Mouse (Mus musculus) layer of hippocampus, adult 11-12 months (tissue): ENCODE measurements at regions not wholly inside any gene's neighbourhood (a gene's known extent, or its start where the extent isn't known, plus 50 kb on each side); places are given as distances from the start of the nearest gene placed in this dataset.

ENCODE experiments used
- DNase-seq: peaks from one replicate; pipeline ENCODE4 v3.0.0; 2022; ENCODE audit warnings: low spot score

DNA sequence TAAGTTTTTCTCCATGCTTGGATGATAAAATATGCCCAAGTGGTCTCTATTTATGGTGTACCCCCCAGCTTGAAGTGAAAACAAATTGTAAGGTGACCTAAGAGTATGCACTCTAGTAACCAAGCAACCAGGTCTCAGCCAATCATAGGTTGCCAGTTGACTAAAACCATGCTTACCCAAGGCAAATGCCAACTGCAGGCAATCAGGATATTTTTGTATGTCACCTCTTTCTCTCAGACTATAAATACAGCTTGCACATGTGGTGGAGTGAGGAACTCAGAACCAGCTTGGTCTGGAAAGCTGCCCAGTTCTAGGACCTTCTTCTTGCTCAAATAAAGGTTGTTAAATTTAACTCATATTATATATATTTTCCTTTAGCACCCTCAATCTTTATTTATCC is 476.0 kb upstream of the Gm26657 start:
- no peak for DNase-seq

DNA sequence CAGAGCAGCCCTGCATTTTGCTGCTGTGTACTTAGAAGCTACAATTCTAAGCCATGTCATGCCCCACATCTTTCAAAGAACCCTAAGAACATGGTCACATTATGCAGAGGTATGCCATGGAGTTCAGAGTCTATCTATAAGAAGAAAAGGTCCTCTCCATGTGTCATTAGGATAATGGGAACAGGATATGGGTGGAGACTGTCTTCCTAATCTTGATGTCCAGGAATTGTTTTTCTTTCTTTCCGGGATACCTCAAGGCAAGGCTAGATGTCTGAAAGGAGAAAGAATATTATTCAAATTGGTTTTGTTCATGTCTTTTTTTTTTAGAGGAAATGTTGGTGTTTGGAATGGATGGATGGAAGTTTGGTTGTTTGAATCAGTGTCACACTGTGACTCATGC is 477.3 kb upstream of the Gm26657 start:
- DNase-seq = no peak

DNA sequence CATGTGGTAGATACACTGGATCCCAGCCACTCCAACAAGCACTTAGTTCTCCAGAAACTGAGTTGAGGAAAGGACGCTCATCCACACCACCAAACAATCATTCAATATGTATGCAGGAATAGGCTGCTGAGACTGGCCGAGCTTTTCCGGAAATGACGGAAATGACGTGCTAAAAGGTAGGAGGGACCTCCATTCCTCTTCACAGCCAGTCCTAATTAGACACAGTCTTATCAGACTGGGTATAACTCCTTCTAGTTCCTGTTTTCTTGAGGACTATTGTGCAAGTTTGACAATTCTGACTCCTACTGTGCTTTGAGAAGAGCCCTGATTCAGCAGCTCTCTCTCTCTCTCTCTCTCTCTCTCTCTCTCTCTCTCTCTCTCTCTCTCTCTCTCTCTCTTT is 477.9 kb upstream of the Gm26657 start:
- no peak for DNase-seq

DNA sequence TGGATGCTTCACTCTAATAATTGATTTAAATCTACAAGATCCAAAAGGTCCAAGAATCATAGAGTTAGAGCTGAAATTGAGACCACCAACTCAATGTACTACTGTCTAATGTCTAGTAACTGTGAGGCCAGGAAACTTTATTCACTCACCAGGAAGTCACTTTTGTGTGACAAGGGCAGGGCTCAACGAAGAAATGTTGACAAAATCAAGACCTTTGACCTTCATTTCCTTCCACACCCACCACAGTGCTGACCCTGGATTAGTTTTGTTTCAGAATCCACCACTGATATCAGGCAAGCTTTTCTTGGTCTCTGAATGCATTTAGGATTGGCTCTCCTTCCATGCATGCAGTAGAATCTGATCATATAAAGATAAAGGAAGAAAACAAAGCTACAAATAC is 487.5 kb upstream of the Gm26657 start:
- no peak for DNase-seq

DNA sequence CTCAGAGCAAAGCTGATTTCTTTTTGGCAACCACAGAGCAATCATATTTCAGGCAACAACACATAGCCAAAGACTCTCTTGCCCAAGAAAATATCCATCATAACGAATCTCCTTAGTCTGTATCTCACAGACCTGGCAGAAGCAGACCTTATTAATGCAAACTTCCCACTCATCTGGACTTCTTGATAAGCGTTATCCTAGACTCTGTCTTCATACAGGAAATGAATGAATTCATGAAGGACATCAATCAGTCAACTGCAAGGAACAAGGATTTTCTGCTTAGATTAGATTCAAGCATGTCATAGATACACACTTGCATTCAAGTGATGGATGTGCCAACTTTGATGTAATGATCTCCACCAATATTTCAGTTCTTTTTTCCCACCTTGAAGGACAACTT is 488.1 kb upstream of the Gm26657 start:
- no peak for DNase-seq

DNA sequence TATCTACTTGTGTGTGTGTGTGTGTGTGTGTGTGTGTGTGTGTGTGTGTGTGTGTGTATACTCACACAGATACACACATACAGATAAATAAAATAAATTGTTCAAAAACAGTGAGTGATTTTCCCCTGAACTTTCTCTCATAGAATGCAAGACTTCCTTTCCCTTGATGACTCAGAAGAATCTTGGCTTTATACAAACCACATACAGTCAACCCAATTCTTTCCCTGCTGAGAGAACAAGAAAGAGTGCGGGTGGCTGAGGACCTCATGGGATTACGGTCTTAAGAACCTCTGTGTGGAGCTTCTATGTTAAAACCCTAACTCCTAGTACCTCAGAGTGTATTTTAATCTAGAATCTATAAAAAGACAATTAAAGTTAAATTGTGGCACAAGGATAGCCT is 489.3 kb upstream of the Gm26657 start:
- no peak for DNase-seq

DNA sequence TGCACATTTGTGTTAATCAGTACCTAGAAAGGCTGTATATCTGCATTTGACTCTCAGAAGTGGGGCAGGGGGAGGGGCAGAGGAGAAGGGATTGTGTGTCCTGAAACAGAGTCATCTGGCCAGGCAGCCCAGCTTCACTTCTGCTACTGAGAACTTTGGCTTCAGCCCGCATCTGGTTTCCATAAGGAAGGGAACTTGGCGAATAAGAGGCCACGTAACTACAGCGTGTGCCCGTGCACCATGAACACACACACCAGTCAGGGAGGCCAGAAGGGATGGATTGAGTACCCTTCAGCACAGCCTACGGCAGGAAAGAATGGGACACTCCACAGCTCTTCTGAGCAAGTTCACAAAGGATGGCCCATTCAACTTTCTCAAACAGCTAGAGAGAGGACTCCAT is 496.0 kb upstream of the Gm26657 start:
- DNase-seq = no peak

DNA sequence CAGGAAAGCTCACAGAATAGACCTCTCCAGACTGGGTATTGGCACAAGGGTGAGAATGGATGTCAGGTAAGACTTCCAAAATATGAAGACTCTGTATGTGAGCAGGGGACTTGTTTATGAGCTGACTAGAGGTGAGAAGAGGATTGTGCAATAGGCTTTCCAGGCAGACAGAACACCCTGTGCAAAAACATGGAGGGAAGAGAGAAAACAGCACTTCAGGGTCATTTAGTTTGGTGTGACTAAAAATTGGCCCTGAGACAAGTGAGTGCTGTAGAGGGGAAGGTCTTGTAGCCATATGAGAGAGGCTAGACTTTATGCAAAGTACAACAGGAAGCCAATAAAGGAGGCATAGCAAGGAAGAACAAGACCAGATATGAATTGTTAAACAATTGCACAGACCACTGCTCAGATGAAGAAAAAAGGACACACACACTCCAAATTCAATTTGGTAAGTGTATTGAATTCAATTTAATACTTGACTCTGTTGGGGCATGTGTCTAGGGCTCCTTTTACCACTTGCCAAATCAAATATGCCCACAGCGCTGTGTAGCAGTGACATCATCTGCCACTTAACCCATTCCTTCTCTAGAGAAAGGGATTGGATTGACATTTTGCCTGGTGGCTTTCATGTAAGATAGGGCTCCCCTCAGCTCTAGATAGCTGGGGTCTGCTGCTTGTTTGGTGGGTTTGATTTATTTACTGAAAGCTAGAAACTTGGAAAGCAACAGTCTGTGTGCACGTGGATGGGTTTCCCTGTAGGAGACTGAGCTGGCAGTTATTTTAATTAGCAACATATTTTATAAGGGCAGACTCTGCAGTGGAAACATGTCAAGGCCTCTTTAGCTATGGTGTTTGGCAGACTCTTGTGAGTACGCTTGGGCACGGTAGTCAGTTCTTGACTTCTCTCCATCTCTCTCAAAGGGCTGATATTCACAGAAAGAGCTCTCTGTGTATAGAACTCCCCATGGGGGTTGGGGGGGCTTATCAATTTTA is 501.1 kb upstream of the Gm26657 start:
- no peak for DNase-seq

DNA sequence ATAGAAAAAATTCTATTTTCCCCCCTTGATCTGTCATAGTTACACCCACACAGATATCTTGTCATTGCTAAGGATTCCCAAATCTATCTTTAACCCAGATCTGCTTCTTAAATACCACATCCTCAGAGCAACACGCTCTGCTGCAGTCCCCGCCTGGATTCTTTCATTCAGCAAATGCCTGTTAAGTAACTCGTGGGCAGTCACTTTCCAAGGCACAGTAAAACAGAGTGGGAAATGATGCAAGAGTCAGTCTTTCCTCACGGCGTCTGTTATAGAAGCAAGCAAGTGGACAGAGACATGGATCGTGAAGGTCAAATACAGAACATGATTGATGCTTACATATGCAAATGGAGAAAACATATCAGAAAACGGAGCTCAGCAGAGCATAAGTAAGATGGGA is 508.5 kb upstream of the Gm26657 start:
- DNase-seq = no peak

DNA sequence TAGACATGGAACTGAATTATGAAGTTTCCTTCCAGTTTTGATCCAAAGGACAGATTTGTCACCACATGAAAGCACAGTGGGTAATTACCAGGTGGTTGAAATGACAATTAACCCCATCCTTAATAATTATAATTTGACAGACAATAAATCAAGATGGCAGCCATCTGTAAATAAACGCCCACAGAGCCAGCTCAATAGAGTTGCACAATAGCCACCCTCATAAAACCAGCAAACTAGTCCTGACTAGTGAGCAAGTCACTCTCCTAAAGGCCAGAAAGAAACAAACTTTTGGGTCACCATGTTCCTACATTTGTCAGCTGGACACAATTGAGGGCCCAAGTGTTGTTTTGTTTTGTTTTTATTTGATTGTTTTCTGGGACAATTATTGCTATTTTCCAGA is 509.4 kb upstream of the Gm26657 start:
- no peak for DNase-seq

DNA sequence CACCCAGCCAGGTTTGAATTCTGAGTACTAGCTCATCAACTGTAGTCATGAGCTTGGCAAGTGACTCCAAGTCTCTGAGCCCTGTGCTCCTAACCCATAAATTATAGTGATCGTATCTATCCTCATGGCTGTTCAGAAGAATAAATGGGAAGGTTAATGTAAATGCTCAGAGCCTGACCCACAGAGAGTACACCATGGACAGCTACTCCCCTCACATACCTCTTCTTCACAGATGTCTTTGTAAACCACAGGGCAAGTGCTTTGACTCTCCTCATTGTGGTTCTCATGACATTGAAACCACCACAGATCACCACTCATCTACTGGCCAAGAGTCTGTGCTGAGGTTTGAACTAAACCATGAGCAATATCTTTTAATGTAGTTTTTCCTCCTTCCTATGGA is 513.4 kb upstream of the Gm26657 start:
- no peak for DNase-seq

DNA sequence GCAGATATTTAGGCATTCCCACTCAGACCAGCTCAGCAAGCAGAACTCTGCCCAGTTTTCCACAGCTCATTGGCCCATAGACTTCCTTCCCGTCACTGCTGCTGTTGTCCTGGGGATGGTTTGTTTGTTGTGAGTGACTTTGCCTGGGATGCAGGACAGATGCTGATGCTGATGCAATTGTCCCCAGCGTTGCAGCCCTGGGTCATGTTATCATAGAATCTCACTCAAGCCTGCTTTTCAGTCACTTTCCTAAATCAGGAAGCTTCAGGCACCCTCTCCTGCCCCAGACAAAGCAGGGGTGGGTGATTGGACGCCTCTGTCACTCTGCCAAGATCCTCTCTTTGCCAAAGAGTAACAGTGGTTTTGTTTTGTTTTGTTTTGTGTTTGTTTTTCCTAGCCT is 515.3 kb upstream of the Gm26657 start:
- no peak for DNase-seq

DNA sequence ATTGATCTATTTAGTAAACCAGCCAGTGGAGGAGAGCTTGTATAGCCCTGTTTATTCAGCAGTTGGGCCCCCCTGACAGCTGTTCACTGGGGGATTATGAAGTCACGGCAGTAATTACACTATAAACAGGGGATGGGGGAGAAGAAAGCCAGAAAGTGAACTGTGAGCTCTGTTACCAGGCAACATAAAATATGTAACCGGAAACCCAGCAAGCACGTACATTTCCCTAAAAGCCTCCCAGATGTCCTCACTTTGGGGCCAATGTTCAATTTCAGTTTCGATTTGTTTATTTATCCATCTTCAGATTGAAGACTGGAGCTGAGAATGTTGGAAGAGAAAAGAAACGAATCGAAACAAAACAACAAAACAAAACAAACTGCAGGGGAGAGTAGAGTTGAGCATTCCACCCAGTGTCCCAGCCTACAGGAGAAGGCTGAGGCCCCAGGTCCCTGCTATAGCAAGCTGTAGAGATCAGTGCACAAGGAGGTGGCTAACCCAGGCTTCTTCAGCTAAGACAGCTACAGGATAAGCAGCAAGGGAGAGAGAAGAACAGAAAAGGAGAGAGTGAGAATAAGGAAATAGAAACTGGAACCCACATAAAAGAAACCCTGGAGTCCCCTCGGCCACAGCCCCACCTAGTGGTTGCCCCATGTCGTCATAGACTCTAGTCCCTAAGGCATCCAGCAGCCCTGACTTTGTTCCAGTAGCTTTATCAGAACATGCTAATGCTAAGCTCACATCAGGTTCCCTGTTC is 517.7 kb upstream of the Gm26657 start:
- peak; percentile 33 for DNase-seq

DNA sequence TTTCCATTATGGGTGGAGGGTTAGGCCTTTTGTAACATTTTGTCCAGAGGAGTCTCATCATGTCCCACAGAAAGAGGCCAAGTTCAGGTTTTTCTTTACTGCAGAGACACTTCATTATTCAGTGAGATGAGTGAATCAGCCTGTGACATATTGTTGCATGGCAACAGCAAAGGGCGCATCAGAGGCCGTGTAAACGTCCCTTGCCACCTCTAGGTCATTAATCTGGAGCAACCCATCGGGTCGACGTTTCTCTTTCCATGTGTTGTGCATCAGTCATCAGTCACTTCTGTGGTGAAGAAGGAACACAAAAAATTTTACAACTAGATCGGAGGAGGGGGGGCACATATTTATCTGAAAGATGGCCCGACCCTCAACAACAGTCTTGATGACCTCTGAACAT is 519.3 kb upstream of the Gm26657 start:
- DNase-seq = no peak

DNA sequence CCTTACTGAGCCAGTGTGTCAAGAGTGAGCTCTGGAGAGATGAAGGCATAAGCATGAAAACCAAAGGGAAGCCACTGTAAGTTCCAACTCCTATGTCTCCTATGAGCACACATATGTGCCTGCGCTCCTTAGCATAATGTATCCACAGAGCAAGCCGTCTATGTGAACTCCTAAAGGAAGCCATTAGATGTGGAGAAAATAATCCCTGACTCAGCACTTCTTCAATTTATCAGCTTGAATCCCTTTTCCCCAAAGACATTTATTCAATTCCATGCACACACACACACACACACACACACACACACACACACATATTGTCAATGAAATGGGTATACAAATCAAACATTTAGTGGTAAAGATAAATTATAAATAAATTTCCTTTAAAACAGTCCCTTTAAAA is 530.4 kb upstream of the Gm26657 start:
- no peak for DNase-seq

DNA sequence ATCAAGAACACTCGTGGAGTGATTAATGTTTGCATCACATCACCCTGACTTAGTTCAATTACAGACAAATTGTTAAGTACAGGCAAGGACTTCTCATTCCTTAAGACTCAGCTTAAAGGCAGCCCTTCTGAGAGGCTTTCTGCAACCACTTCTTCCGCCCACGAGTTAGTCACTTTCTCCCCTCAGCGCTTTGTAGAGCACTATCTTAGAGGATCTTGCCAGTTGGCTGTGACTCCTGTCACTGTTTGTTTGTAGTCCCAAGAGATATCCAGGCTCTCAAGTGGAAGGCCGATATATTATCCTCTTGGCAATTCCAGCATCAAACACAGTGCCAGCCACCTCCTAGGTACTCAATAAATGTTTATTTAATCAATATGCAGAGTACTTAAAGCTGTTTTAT is 532.1 kb upstream of the Gm26657 start:
- DNase-seq = no peak

DNA sequence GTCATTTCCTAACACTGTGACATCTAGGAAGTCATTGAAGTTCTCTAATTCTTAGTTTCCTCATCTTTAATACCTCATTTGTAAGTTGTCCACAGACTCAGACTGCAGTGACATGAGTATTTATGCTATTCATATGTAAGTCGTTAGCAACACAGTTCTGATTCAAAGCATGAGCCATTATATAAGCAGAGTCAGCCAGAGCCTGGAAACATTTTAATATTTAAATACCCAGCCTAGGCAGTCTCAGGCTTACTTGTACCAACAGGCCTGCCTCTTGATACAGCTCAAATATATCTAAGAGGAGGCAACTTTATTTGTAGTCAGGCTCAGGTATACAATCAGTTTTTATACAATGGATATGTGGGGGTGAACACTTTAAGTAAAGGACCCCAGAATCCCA is 534.8 kb upstream of the Gm26657 start:
- DNase-seq = no peak

DNA sequence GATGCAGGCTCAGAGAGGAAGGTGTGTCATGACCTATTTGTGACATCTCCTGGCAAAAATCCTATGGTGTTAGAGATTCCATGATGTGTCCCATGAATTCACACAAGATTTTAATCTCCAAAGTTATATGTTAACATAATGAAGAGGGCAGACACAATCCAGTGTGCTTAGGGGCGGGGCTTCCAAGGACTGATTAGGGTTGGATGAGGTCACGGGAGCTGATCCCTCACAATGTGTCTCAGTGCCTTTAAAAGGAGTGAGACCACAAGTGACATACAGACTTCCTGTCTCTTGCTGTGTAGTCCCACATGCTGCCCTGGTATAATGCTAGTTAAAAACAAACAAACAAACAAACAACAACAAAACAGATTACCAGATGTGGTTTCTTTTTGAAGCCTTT is 546.5 kb upstream of the Gm26657 start:
- no peak for DNase-seq

DNA sequence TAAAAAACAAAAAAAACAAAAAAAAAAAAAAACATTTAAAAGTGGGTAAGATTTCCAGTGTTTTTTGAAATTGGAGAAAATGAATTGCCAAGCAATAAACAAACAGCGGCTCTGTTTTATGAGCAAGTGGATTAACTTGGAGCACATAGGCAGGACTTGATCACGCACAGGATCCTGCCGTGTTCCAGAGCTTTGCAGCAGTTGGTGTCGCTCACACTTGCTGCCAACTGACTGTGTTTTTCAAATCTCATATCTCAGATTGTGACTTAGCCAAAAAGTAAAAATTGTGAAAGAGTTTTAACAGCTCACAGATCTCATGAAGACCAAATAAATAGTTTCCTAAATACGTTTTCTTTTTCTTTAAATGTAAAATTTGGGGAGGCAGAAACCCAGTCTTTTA is 547.4 kb upstream of the Gm26657 start:
- peak; percentile 8 for DNase-seq

DNA sequence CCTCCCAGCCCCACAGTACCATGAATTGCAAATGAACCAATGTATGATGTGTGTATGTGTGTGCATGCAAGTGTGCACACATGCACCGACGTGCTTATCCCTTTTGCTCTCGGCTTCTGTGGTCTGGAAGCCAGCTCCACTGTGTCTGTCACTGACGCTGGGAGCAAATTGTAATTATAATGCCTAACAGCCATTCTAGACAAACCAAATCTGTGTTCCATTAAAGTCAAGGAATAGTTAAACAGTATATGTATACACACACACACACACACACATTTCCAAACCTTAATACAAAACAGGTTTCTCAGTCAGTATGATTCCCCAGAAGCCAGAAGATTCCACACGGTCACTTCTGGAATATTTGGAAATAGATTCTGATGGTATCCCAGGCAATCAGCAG is 560.3 kb upstream of the Gm26657 start:
- no peak for DNase-seq

DNA sequence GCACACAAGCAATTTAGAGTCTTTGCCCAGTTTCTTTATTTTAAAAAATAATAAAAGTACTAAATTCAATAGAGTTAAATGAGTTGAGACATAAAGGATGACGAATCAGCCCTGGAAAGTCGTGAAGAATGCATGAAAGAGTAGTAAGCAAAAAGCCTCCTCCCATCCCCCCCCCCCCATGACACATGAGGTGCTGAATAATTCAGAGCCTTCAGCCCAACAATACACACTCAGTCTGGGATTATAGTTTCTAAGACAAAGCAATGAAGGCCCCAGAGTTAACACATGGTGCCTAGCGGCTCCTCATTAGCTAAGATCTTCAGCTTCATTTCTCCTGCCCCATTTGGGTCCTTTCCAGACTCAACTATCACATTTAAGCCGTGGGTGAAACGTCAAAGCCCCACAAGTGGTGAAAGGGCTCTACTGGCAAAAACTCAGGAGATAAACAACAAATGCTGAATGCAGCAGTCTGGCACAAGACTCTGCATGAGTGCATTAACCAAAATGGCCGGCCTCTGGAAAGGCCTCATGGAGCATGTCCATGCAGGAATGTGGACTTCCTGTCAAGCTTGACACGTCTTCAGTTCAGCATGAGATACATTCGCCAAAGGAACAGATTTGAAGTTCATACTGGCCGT is 560.9 kb upstream of the Gm26657 start:
- no peak for DNase-seq

DNA sequence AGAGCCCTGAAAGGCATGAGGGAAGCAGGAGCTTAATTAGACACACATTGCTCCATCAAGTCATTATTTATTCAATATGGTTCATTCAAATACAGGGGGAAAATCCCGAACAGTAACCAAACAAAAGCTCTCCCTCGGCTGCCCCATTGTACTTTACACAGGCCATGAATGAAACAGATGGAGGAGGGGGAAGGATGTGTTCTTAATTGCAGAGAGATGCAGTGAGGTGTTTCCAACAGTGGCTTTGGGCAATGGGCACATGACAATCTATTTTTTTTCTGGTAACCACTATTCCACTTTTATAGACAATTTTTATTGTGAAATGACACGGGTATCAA is 578.6 kb upstream of the Gm26657 start:
- DNase-seq = no peak
